Mouse (Mus musculus) liver, postnatal 0 days (tissue): Measurements from ENCODE around the gene Ccdc43. TPM values are rescaled to one million over a fixed set of nuclear protein-coding genes. Genes with fewer than 3 reads are reported as not detected.
A peak's percentile ranks its signal among the peaks of the same experiment; 100 is the strongest.

Source experiments
- ATAC-seq: fragments of 200-750 bp; cut with Nextera tagmentation; 2 replicates; pipeline ENCODE4 v1.8.0; 2017; ENCODE audit warnings: mild to moderate bottlenecking, moderate library complexity
- DNase-seq: peaks from one replicate; pipeline ENCODE4 v3.0.0-alpha.2; 2016
- H3K27ac ChIP-seq: fragments of 300-500 bp; sonication (generic); 2 replicates; pipeline ENCODE4 v1.5.1; 2014; ENCODE audit warnings: antibody characterized with exemption, moderate library complexity, mild to moderate bottlenecking, low read depth
- H3K27me3 ChIP-seq: fragments of 300-500 bp; sonication (generic); 2 replicates; pipeline ENCODE4 v1.6.1; 2014; ENCODE audit warnings: low read length, control low read depth, mixed read lengths; ENCODE audit not compliant: insufficient read depth
- H3K36me3 ChIP-seq: fragments of 300-500 bp; sonication (generic); replicated peaks from 2 replicates; pipeline ENCODE4 v1.6.1; 2014; ENCODE audit warnings: mild to moderate bottlenecking, control low read depth, low read length, moderate library complexity, mixed read lengths; ENCODE audit not compliant: insufficient read depth
- H3K4me1 ChIP-seq: fragments of 300-500 bp; sonication (generic); 2 replicates; pipeline ENCODE4 v1.6.1; 2014; ENCODE audit warnings: antibody characterized with exemption, mild to moderate bottlenecking, control low read depth; ENCODE audit not compliant: insufficient read depth
- H3K4me2 ChIP-seq: fragments of 300-500 bp; sonication (generic); 2 replicates; pipeline ENCODE4 v1.6.1; 2014; ENCODE audit warnings: low read depth, mild to moderate bottlenecking, low read length, moderate library complexity, mixed read lengths
- H3K4me3 ChIP-seq: fragments of 300-500 bp; sonication (generic); 2 replicates; pipeline ENCODE4 v1.5.1; 2014; ENCODE audit warnings: low read depth, low read length
- H3K9ac ChIP-seq: fragments of 300-500 bp; sonication (generic); replicated peaks from 2 replicates; pipeline ENCODE4 v1.6.1; 2014; ENCODE audit warnings: mild to moderate bottlenecking, moderate library complexity
- H3K9me3 ChIP-seq: fragments of 300-500 bp; sonication (generic); 2 replicates; pipeline ENCODE4 v1.6.1; 2016; ENCODE audit warnings: mild to moderate bottlenecking, control low read depth, low read length, mixed read lengths
- CTCF ChIP-seq: sonication (generic); IDR thresholded peaks from 2 replicates; pipeline ENCODE4 v1.5.1; 2016; ENCODE audit warnings: antibody characterized with exemption, low read depth
- EP300 ChIP-seq: IDR thresholded peaks from 2 replicates; pipeline ENCODE4 v1.6.1; 2016; ENCODE audit warnings: antibody characterized with exemption, low read depth, mild to moderate bottlenecking
- WGBS: fragments of 180-500 bp; shearing (Covaris S2); extraction: QIAGEN DNeasy Blood & Tissue Kit; methylation state at CpG from one replicate; pipeline ENCODE4 v1.1.7; 2014; ENCODE audit not compliant: insufficient replicate concordance; 5-methylcytosine and 5-hydroxymethylcytosine counted together
- microRNA-seq: library from miRNA; unstranded; fragments of <30 nt; microRNA quantifications from one replicate; pipeline ENCODE4, GENCODE M21; 2016
- polyA plus RNA-seq: library from polyadenylated mRNA; unstranded; fragments of >200 nt; fragmentation: Nextera tagmentation; extraction: Ambion mirVana; gene quantifications from 2 replicates; pipeline ENCODE4 v1.2.1, GENCODE M21; 2015

The Ccdc43 gene
- polyA plus RNA-seq, 1 experiment from 2014 or later = 9.5 TPM

DNA sequence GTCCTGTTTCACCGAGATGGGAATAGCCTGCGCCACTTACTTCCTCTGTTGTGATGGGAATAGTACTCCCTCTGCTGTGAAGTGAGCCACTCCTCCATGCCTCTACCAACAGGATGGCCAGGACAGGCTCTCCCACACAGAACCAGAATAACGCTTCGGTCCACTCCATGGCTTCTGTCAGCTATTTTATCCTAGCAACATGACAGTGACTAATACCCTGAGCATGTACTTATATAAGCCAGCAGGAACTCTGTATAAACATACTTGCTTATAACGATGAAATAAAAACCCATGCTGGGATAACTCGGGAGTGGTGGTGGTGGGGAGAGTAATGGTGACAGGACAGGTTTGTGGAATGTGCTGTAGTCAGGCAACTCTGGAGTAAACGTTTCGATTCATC, 41.7 kb downstream of the Ccdc43 start:
- H3K4me2 ChIP-seq = no peak overlapping the region
- ATAC-seq (no peak), DNase-seq (no peak)
- no peak overlapping the region for H3K4me3 ChIP-seq
- no peaks in the 10 kb centered on the region for H3K36me3 ChIP-seq
- TF ChIP-seq CTCF (no peak), EP300 (no peak)
- no peak overlapping the region for H3K27ac ChIP-seq
- no peaks in the 10 kb centered on the region for H3K4me1 ChIP-seq
- H3K27me3 ChIP-seq = no peaks in the 10 kb centered on the region
- 63% methylated on average over 8 of the region's 8 CpGs for WGBS
- H3K9me3 ChIP-seq = no peaks in the 10 kb centered on the region
- no peak overlapping the region for H3K9ac ChIP-seq

DNA sequence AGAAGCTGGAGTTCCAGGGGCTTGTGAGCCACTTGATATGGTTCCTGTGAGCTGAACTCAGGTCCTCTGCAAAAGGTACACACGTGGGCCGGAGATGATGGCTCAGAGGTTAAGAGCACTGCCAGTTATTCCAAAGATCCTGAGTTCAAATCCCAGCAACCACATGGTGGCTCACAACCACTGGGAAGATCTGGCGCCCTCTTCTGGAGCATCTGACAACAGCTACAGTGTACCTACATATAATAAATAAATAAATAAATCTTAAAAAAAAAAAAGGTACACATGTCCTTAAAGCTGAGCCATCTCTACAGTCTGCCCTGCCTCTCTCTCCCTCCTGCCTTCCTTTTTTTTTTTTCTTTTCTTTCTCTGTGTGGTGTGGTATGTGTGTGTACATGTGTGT, 44.7 kb downstream of the Ccdc43 start:
- H3K36me3 ChIP-seq = no peaks in the 10 kb centered on the region
- H3K9me3 ChIP-seq = no peaks in the 10 kb centered on the region
- 53% methylated on average over 3 of the region's 3 CpGs for WGBS
- DNase-seq (no peak), ATAC-seq (no peak)
- H3K27ac ChIP-seq = no peak overlapping the region
- no peaks in the 10 kb centered on the region for H3K27me3 ChIP-seq
- H3K9ac ChIP-seq = no peak overlapping the region
- no peak for TF ChIP-seq EP300
- peak; percentile 29; the same call in 1 of the 2 replicates for TF ChIP-seq CTCF
- H3K4me1 ChIP-seq = no peaks in the 10 kb centered on the region
- H3K4me2 ChIP-seq = no peak overlapping the region
- no peak overlapping the region for H3K4me3 ChIP-seq

- H3K36me3 ChIP-seq = no peaks in the 10 kb centered on the region
- WGBS = 3% methylated on average over 9 of the region's 9 CpGs
- H3K4me3 ChIP-seq = no peak overlapping the region
- no peak overlapping the region for H3K9ac ChIP-seq
- no peak overlapping the region for H3K27ac ChIP-seq
- no peak overlapping the region for H3K4me2 ChIP-seq
- peak; percentile 70 for DNase-seq
- H3K27me3 ChIP-seq = no peaks in the 10 kb centered on the region
- ATAC-seq = no peak
- TF ChIP-seq CTCF (peak; percentile 85), EP300 (no peak)
- no peaks in the 10 kb centered on the region for H3K9me3 ChIP-seq
- no peaks in the 10 kb centered on the region for H3K4me1 ChIP-seq
Measured at GRCm38 (mm10) chr11:102651381-102651780, 46.2 kb downstream of the Ccdc43 start.

- H3K4me1 ChIP-seq = no peaks in the 10 kb centered on the region
- H3K4me3 ChIP-seq = no peak overlapping the region
- no peaks in the 10 kb centered on the region for H3K9me3 ChIP-seq
- no peak for DNase-seq
- no peak overlapping the region for H3K27ac ChIP-seq
- no peak for ATAC-seq
- no peaks in the 10 kb centered on the region for H3K36me3 ChIP-seq
- no peak overlapping the region for H3K9ac ChIP-seq
- WGBS = 68% methylated on average over 12 of the region's 12 CpGs
- no peaks in the 10 kb centered on the region for H3K27me3 ChIP-seq
- H3K4me2 ChIP-seq = no peak overlapping the region
- no peak for TF ChIP-seq CTCF
- no peak for TF ChIP-seq EP300
Measured at GRCm38 (mm10) chr11:102647885-102648284, 49.7 kb downstream of the Ccdc43 start.

- Histone ChIP-seq H3K9me3 (no peaks in the 10 kb centered on the region), H3K27ac (no peak overlapping the region), H3K4me1 (no peaks in the 10 kb centered on the region), H3K27me3 (no peaks in the 10 kb centered on the region), H3K9ac (no peak overlapping the region), H3K36me3 (no peaks in the 10 kb centered on the region), H3K4me3 (no peak overlapping the region), H3K4me2 (no peak overlapping the region)
- WGBS = 77% methylated on average over 13 of the region's 13 CpGs
- DNase-seq (no peak), ATAC-seq (no peak)
- no peak for TF ChIP-seq CTCF
- no peak for TF ChIP-seq EP300
Measured at GRCm38 (mm10) chr11:102646226-102646625, 51.4 kb downstream of the Ccdc43 start.

DNA sequence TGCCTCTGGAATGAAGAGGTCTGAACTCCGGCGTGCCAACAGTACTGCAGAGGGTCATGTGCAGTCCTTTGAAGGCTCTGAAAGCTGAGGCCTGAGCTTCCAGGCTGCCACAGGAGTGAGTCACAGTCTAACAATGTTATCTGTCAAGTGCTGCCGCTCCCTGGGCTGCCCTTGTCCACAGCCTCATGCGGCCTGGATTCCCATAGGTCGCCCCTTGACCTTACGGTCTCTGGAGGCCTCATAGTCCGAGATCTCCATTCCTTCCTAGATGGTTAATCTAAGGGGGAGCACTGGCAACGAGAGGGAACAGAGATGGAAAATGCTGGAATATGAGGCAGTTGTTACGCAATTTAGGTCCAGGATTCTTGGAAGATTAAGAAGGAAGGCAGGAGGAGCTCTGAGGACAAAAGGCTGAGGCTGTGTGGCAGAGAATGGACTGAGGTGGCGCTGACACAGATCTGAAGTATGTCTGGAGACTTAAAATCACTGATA, 53.6 kb downstream of the Ccdc43 start:
- no peaks in the 10 kb centered on the region for H3K36me3 ChIP-seq
- H3K27me3 ChIP-seq = no peaks in the 10 kb centered on the region
- 58% methylated on average over 10 of the region's 10 CpGs for WGBS
- DNase-seq = no peak
- no peak overlapping the region for H3K27ac ChIP-seq
- H3K9me3 ChIP-seq = no peaks in the 10 kb centered on the region
- ATAC-seq = no peak
- no peak overlapping the region for H3K9ac ChIP-seq
- no peak overlapping the region for H3K4me3 ChIP-seq
- no peak overlapping the region for H3K4me2 ChIP-seq
- H3K4me1 ChIP-seq = no peaks in the 10 kb centered on the region; the same call in 1 of the 2 replicates
- TF ChIP-seq EP300 (no peak), CTCF (no peak)

DNA sequence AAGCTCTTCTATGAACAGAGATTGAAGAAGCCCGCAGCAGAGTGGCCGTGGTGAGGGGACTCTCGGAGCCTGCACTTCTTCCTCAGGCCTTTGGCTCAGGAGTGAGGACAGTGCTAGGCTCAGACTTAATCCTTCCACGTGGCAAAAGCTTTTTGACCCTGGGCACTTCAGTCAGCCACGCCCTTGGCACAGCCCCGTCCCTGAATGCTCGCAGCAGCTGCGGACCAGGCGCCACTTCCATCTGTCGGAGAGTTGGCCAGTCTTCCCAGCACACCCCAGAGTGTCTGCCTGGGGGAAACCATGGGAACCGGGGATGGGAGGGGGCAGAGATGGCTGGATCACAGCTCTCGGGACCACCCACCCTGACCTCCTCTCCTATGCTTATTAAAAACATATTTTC, 60.7 kb downstream of the Ccdc43 start:
- H3K4me1 ChIP-seq = no peaks in the 10 kb centered on the region; the same call in 1 of the 2 replicates
- H3K4me2 ChIP-seq = no peak overlapping the region
- ATAC-seq = no peak
- no peak overlapping the region for H3K4me3 ChIP-seq
- H3K9me3 ChIP-seq = no peaks in the 10 kb centered on the region
- 0 out of 2 replicates have a peak, but pooled peaks cover 4% of the 10 kb centered on the region for H3K27me3 ChIP-seq
- whole genome bisulfite sequencing = 60% methylated on average over 12 of the region's 12 CpGs
- no peak overlapping the region for H3K9ac ChIP-seq
- no peaks in the 10 kb centered on the region for H3K36me3 ChIP-seq
- TF ChIP-seq CTCF (no peak), EP300 (no peak)
- H3K27ac ChIP-seq = no peak overlapping the region
- DNase-seq = no peak

Small RNAs within 50 kb of the gene (microRNA-seq; reads per million reads assigned to microRNA genes)
- not detected for gene Gm22920

Other genes with a start within 250 kb of the Ccdc43 start
- 41.0 and 44.8 TPM in 2 replicates for gene Itga2b, start 227.7 kb downstream of the Ccdc43 start, polyA plus RNA-seq
- gene Gpatch8, start 141.4 kb downstream of the Ccdc43 start, polyA plus RNA-seq = 11.1 and 12.2 TPM in 2 replicates
- gene Gm11627, start 118.3 kb downstream of the Ccdc43 start, polyA plus RNA-seq = not detected in 2 replicates
- 0.17 and 0.22 TPM in 2 replicates for gene Fzd2, start 93.4 kb downstream of the Ccdc43 start, polyA plus RNA-seq
- gene Meioc, start 34.1 kb downstream of the Ccdc43 start, polyA plus RNA-seq = 0.08 TPM in 1 of 2 replicates, not detected in the other
- gene Adam11, start 63.7 kb upstream of the Ccdc43 start, polyA plus RNA-seq = 0.20 and 0.22 TPM in 2 replicates
- gene Gjc1, start 121.9 kb upstream of the Ccdc43 start, polyA plus RNA-seq = 1.4 and 1.6 TPM in 2 replicates
- gene Higd1b, start 138.1 kb upstream of the Ccdc43 start, polyA plus RNA-seq = not detected in 2 replicates
- gene Eftud2, start 183.2 kb upstream of the Ccdc43 start, polyA plus RNA-seq = 39.0 and 45.5 TPM in 2 replicates
- 0.39 and 0.51 TPM in 2 replicates for gene Ccdc103, start 183.4 kb upstream of the Ccdc43 start, polyA plus RNA-seq
- not detected in 2 replicates for gene Fam187a, start 187.4 kb upstream of the Ccdc43 start, polyA plus RNA-seq
- 3.6 and 3.8 TPM in 2 replicates for gene Gfap, start 203.1 kb upstream of the Ccdc43 start, polyA plus RNA-seq
- gene Kif18b, start 227.3 kb upstream of the Ccdc43 start, polyA plus RNA-seq = 3.2 and 3.4 TPM in 2 replicates
- 0.12 TPM in 1 of 2 replicates, not detected in the other for gene C1ql1, start 248.9 kb upstream of the Ccdc43 start, polyA plus RNA-seq